Mouse (Mus musculus): ENCODE data around the gene Aipl1.

DNA sequence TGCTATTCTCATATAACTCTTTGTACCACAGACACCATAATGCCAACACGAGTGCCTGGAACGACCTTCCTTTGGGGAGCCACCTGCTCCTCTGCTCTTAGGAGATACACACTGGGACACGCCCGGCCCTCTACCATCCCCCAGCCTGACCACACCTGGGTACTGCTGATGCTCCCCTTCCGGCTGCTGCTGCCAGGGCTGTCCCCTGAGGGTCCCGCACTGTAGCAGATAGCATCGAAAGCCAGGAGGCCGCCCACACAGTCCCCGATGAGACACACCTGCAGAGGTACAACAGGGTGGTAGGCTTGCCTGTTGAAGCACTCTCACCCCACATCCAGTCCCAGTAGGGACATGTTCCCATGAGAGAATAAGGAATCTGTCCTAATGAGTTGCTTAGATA, 33.4 kb upstream of the Aipl1 start:
- TF ChIP-seq POLR2A (IDR thresholded peaks at IDR 0.05; ENCODE audit: borderline replicate concordance, insufficient read depth, low read length), result no peak
- no peak for TF ChIP-seq CTCF (IDR thresholded peaks at IDR 0.05; ENCODE audit: borderline replicate concordance, insufficient read depth, low read depth, low read length)
